22 mouse cellular contexts compared by ENCODE assay signal in the genomic region with DNA sequence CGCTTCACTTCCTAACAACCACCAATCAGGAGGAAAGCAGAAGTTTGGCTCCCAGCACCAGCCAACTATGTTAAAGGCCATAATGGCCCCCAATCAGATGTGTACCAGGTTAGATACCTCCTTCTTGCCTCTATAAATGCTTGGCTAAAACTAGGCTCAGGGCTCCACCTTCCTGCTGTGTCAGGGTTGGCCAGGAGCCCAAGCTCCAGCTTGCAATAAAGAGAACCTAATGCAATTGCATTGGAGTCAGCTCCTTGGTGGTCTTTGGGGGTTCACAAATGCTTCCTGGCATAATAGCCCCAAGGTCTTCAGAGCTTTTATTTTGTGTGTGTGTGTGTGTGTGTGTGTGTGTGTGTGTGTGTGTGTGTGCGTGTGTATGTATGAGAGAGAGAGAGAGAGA.
A peak's percentile ranks its signal among the peaks of the same experiment; 100 is the strongest.
DNase-seq lines count a peak whose midpoint lies in the region; ATAC-seq lines count a peak whose summit lies in the region.
"Had no signal": no experiment of that assay in that cellular context is flagged by ENCODE, and none has a peak within 500 bp of the region (broad histone marks: within the 10 kb centered on the region; RNA-seq: fewer than 3 reads in every experiment).

No protein-coding gene starts in this region.

- no peak overlapping the region for H3K4me3 ChIP-seq in kidney, embryonic 15.5 days (replicated peaks)
- H3K4me3 ChIP-seq in midbrain, embryonic 14.5 days (replicated peaks; ENCODE audit: low read depth, low read length): no peak overlapping the region
- H3K4me3 ChIP-seq in midbrain, embryonic 11.5 days (ENCODE audit: low read depth, low read length): no peak overlapping the region
- H3K4me3 ChIP-seq: forebrain, embryonic 12.5 days; gastrocnemius, adult 2 months; heart, embryonic 15.5 days; hindbrain, embryonic 10.5 days; liver, embryonic 15.5 days had no signal

- no peak for ATAC-seq in kidney, embryonic 15.5 days (replicated peaks; ENCODE audit: low FRiP score)
- no peak for ATAC-seq in midbrain, embryonic 14.5 days (ENCODE audit: low FRiP score, low TSS enrichment)
- ATAC-seq in midbrain, embryonic 11.5 days (ENCODE audit: low FRiP score): no peak
- ATAC-seq: CD4-positive, CD25-positive, alpha-beta regulatory T cell, adult 4 months; intestine, postnatal 0 days; lung, postnatal 0 days had no signal

- H3K9me3 ChIP-seq in kidney, embryonic 15.5 days (replicated peaks): no peaks in the 10 kb centered on the region
- no peaks in the 10 kb centered on the region; the same call in 1 of the 2 replicates for H3K9me3 ChIP-seq in midbrain, embryonic 14.5 days (ENCODE audit: control insufficient read depth, low read length)
- H3K9me3 ChIP-seq in midbrain, embryonic 11.5 days (ENCODE audit: control insufficient read depth, low read length): no peaks in the 10 kb centered on the region
- H3K9me3 ChIP-seq: forebrain, embryonic 12.5 days; heart, embryonic 15.5 days; hindbrain, embryonic 10.5 days; liver, embryonic 15.5 days had no signal

- H3K4me1 ChIP-seq in kidney, embryonic 15.5 days: peaks cover 2% of the 10 kb centered on the region; the same call in 1 of the 2 replicates
- no peaks in the 10 kb centered on the region for H3K4me1 ChIP-seq in midbrain, embryonic 14.5 days (ENCODE audit: control insufficient read depth, insufficient read depth, low read length)
- no peaks in the 10 kb centered on the region for H3K4me1 ChIP-seq in midbrain, embryonic 11.5 days (ENCODE audit: control insufficient read depth, insufficient read depth, low read length)
- H3K4me1 ChIP-seq: forebrain, embryonic 12.5 days; heart, embryonic 15.5 days; liver, embryonic 15.5 days had no signal

- WGBS in kidney, embryonic 15.5 days: 76% methylated on average over 2 of the region's 2 CpGs
- WGBS in midbrain, embryonic 14.5 days: 73% methylated on average over 2 of the region's 2 CpGs
- 77% methylated on average over 2 of the region's 2 CpGs for WGBS in midbrain, embryonic 11.5 days

- no peak overlapping the region for H3K27ac ChIP-seq in kidney, embryonic 15.5 days
- no peak overlapping the region for H3K27ac ChIP-seq in midbrain, embryonic 14.5 days (replicated peaks; ENCODE audit: low read depth, low read length)
- H3K27ac ChIP-seq in midbrain, embryonic 11.5 days (ENCODE audit: low read depth, low read length): no peak overlapping the region
- H3K27ac ChIP-seq: forebrain, embryonic 12.5 days; gastrocnemius, adult 2 months; heart, embryonic 15.5 days; hindbrain, embryonic 10.5 days; liver, embryonic 15.5 days; macrophage had no signal

- H3K27me3 ChIP-seq in kidney, embryonic 15.5 days: no peaks in the 10 kb centered on the region
- no peaks in the 10 kb centered on the region for H3K27me3 ChIP-seq in midbrain, embryonic 14.5 days (ENCODE audit: control insufficient read depth, insufficient read depth, low read length)
- H3K27me3 ChIP-seq in midbrain, embryonic 11.5 days (ENCODE audit: control insufficient read depth, insufficient read depth, low read length): no peaks in the 10 kb centered on the region
- H3K27me3 ChIP-seq: forebrain, embryonic 12.5 days; heart, embryonic 15.5 days; liver, embryonic 15.5 days had no signal

- DNase-seq in cerebellum, postnatal 14 days: peak; percentile 73 to 76
- DNase-seq in cerebellum, adult 11 months: no peak
- DNase-seq in heart, adult 18-20 months: peak; percentile 1 to 7
- no peak for DNase-seq in heart, adult 9 months (ENCODE audit: low spot score in 2 of 2)
- peak; percentile 31 for DNase-seq in kidney, adult 18-20 months
- peak; percentile 19 for DNase-seq in midbrain, embryonic 14.5 days
- DNase-seq in midbrain, embryonic 11.5 days (ENCODE audit: low spot score, missing footprints): no peak
- DNase-seq: adrenal gland, postnatal 14 days; gastrocnemius, adult 2 months; kidney, postnatal 25 days; liver; thymus, adult 18-20 months; thymus, postnatal 36 days had no signal

- H3K4me2 ChIP-seq in kidney, embryonic 15.5 days: no peak overlapping the region
- H3K4me2 ChIP-seq in midbrain, embryonic 14.5 days (ENCODE audit: low read length): no peak overlapping the region
- H3K4me2 ChIP-seq in midbrain, embryonic 11.5 days: no peak overlapping the region
- H3K4me2 ChIP-seq: forebrain, embryonic 12.5 days; heart, embryonic 15.5 days; liver, embryonic 15.5 days had no signal

- no peak overlapping the region for H3K9ac ChIP-seq in kidney, embryonic 15.5 days
- H3K9ac ChIP-seq in midbrain, embryonic 14.5 days (replicated peaks; ENCODE audit: low read length): no peak overlapping the region
- H3K9ac ChIP-seq in midbrain, embryonic 11.5 days (ENCODE audit: low read length): no peak overlapping the region
- H3K9ac ChIP-seq: forebrain, embryonic 12.5 days; heart, embryonic 15.5 days; liver, embryonic 15.5 days had no signal

- H3K36me3 ChIP-seq in kidney, embryonic 15.5 days: no peaks in the 10 kb centered on the region
- no peaks in the 10 kb centered on the region for H3K36me3 ChIP-seq in midbrain, embryonic 14.5 days (ENCODE audit: control insufficient read depth, insufficient read depth, low read length)
- H3K36me3 ChIP-seq in midbrain, embryonic 11.5 days (ENCODE audit: control insufficient read depth, insufficient read depth, low read length): no peaks in the 10 kb centered on the region
- H3K36me3 ChIP-seq: forebrain, embryonic 12.5 days; heart, embryonic 15.5 days; hindbrain, embryonic 10.5 days; liver, embryonic 15.5 days had no signal

Comparison
In these comparisons a context has a peak if more than half of its experiments do, and no peak if none do; other contexts are left out.
1. DNase-seq: peak in cerebellum, postnatal 14 days (2 of 2), heart, adult 18-20 months (2 of 2), kidney, adult 18-20 months (single experiment) and midbrain, embryonic 14.5 days (single experiment); none in cerebellum, adult 11 months (single experiment), heart, adult 9 months (0 of 2) and midbrain, embryonic 11.5 days (single experiment).